Mouse (Mus musculus): ENCODE data around the gene Gosr2. TPM values are rescaled to one million over a fixed set of nuclear protein-coding genes. Genes with fewer than 3 reads are reported as not detected.

The Gosr2 gene
- total RNA-seq, 2 experiments from 2014 or later: 70.8 to 72.4 TPM

DNA sequence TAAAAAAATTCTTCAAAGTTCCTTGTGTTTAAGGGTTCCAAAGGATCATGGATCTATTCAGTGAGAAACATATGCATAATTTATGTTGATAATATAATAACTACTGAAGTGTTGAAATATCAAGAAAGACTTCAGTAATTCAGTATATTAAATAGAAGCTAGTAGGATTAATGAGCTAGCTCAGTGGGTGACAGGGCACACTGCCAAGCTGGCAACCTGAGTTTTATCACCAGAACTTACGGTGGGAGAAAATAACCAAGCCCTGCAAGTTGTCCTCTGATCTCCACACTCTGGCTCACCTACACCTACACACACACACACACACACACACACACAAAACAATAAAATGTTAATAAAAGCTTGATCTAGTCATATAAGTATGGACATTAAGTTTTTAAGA is 4.5 kb downstream of the Gosr2 start:
- intact Hi-C loops (cut with DNase I): no loop called here
- no peak for DNase-seq (ENCODE audit: low spot score in 2 of 2)

DNA sequence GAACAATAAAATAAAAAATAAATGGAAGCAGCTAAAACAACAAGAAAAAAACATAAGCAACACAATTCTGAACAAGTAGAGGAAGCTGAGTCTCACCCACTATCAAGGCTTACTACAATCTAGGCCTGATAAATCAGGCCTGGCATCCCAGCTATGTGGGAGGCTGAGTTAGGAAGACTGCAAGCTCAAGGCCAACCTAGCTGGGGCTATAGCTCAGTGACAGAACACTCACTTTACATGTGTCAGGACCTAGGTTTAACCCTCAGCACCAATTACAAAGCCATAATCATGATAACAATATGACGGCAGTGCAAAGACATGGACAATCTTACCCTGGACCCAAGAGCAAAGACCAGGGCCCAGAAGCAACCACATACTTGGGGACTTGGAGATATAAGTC is 6.7 kb downstream of the Gosr2 start:
- intact Hi-C loops (cut with DNase I): no loop called here

DNA sequence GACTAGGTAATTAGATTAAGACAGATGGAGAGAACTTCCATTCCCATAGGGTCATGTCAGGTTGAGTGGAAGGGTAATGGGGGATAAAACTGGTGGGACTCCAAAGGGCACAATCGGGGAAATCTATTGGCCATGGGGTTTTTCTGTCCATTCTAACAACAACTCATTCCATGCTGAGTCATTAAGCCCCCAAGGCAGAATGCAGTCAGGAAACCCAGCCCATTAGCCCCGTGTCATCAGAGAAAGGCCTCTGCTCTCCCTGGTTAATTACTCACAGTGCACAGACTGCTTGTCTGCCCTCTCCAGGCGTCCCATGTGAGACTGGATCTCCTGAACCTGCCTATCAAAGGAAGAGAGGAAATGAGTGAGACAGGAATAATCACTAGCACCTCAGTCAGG is 8.7 kb downstream of the Gosr2 start:
- intact Hi-C loops (cut with DNase I): no loop called here
- DNase-seq (ENCODE audit: low spot score in 2 of 2): no peak

More for the DNA sequence above, 6.7 kb downstream of the Gosr2 start:
- no peak for DNase-seq (ENCODE audit: low spot score in 2 of 2)

DNA sequence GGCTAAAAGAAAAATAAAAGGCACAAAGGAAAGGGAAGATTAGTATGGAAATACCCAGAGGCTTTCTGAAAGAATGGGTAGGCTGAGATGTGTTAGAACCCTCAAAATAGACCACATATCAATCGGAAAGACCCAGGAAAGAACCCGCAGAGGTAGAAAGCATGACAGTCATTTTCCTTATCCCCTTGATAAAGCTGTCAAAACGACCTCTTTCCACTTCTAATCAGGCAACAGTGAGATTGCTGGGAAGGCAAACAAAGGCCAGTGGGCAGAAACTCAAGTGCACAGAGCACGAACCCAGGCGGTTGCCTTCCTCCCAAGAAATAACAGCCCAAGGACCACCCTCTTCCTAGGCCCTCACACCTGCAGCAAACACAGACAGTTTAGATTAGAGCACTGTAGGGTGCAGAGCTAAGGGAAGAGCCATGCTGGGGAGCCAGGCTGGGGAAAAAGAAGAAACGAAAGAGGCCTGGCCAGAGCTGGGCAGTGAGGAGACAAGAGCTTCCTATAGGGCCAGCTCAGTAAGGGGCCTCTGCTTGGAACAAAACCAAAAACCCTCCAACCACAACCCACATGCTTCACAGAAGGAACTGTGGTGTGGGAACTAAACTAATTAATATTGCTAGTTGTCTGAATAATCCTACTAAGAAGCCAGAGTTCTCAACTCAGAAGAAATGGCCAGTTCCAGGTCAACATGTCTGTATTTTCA is 9.3 kb downstream of the Gosr2 start:
- no peak for DNase-seq (ENCODE audit: low spot score in 2 of 2)
- intact Hi-C loops (cut with DNase I): no loop called here

DNA sequence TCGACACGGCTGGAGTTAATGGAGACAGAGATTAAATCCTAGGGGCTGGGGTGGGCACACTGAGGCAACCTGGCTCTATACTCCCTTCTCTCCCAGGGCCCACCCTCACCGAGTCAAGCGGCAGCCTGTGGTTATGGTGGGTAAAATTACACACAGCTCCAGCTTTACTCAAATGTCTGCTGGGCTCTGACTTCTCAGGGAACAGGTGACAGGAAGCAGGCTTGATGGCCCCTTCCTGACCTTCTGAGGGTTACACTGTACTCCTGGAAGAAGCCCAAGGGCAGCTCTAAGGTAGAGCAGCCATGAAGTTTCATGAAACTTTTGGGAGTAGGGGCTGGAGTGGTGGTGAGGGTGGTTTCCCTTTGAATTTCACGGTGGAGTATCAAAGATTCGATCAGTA is 11.0 kb downstream of the Gosr2 start:
- intact Hi-C loops (cut with DNase I): no loop called here

DNA sequence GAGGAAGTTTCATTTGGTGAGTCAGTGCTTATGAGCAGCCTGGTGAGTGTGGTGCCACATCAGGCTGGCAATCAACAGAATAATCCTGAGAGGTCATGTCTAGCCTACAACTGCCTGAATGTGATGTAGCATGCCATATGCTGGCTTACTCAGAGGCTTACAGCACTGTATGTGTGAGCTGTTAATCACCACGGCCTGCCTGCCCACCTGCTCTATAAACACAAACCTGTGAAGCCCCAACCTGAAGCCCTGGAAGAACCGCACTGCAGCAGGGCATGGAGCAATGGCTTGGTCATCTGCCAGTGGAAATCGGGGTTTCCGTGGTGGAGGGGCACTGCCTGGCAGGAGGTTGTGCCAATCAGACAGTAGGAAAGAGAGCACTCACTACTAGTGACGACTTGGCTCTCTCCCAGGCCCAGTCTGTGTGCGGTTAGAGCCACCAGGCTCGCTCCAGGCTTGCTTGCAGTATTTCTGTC is 12.4 kb downstream of the Gosr2 start:
- intact Hi-C loops (cut with DNase I): no loop called here
- peak; percentile 59 to 78 for DNase-seq (ENCODE audit: low spot score in 2 of 2)

More for the DNA sequence above, 11.0 kb downstream of the Gosr2 start:
- DNase-seq (ENCODE audit: low spot score in 2 of 2): no peak

DNA sequence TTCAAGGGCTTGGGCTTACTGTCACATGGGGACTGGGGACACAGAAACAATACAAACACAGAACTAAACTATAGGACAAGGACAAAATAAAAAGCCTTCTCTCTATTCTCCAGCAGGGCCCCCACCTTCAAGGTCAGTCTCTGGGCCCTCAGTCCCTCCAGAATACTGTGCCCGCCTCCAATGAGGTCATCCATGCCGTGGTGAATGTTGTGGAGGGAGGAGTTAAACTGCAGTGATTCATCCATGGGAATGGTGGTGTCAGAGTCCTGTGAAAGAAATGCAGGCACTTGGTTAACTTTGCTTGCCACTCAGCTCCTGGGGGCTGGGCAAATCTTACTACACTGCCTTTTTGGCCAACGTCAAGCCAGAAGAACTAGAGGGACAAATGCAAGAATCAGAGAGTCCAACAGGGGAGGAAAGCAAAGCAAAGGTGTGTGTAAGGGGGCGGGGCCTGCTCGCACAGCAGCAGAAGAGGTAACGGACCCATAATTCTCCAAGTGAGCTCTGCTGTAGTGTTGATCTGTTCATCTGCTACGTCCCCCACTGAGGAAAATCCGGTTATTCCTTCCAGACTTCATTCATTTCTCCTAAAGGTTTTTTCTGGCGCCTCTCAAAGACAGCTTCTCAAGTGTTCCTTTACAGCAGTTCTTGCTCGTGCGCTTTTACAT is 13.9 kb downstream of the Gosr2 start:
- intact Hi-C loops (cut with DNase I): no loop called here
- DNase-seq (ENCODE audit: low spot score in 2 of 2): no peak

DNA sequence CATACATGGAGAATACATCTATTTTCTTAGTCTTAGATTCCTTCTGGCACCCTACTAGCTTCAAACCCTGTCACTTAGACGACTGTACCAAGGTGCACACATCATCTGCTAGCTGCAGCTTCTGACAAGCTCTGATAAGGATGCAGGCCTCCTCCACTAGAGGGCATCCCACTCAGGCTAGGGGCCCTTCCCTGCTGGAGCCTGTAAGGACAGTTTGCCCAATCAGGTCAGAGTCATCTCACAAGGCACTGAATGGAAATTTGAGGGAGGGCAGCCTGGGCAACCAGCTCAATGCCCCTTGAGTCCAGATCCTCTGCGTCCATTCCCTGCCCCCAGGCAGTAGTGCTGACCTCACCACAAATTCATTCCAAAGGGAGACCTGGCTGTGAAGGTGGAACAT is 20.7 kb downstream of the Gosr2 start:
- intact Hi-C loops (cut with DNase I): loop anchor here (5.0 to 10.0 kb wide), 2 partner anchors 255 to 322 kb away; no protein-coding TSS in a partner anchor
- peak in 1 of 2 experiments; percentile 68 for DNase-seq (ENCODE audit: low spot score in 2 of 2)

DNA sequence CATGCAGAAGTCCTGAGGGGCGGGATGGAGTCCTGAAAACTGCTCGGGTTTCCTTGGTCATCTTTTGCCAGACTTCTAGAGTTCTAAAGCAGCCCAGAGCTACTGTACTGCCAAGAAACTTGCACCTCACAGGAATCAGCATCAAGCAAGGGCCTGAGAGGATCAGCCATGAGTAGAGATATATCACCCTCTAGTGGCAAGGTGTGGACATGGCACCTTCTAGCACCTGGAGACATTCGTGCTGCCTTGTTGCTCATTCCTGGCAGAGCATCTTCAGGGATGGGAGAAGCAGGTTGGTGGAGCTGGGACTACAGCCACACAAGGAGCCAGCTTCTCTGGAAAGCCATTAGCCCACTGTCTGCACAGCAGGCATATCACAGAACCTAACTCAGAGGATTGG is 22.1 kb downstream of the Gosr2 start:
- intact Hi-C loops (cut with DNase I): loop anchor here (1.0 to 10.0 kb wide), 3 partner anchors 36 to 321 kb away; no protein-coding TSS in a partner anchor
- peak; percentile 85 to 94 for DNase-seq (ENCODE audit: low spot score in 2 of 2)

DNA sequence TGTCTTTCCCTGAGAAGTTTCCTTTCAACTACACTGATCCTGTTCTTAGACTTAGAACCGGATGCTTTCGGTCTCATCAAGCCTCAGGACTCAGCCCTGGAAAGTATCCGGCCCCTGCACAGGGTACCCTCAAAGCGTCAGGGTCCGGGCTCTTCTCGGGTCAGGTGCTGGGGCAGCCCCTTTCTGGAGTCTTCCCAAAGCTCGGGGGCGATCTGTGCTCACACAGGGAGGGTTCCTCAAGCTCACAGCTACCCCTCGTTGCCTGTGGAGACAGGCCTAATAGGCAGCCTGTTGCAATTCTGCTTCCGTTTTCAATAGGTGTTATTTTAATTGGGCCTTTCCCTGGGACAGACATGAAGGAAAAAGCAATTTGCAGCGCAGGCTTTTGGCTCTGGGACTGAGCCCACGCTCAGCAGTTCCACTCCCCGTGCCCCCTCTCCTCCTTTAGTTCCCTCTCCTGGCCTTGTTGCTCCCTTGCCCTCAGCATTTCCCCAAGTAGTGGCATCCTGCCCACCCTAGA is 30.7 kb downstream of the Gosr2 start:
- intact Hi-C loops (cut with DNase I): loop anchor here (1.0 kb wide), 2 partner anchors 14 to 18 kb away; partner anchors contain the start of gene Rprml
- peak in 1 of 2 experiments; percentile 20 for DNase-seq (ENCODE audit: low spot score in 2 of 2)

DNA sequence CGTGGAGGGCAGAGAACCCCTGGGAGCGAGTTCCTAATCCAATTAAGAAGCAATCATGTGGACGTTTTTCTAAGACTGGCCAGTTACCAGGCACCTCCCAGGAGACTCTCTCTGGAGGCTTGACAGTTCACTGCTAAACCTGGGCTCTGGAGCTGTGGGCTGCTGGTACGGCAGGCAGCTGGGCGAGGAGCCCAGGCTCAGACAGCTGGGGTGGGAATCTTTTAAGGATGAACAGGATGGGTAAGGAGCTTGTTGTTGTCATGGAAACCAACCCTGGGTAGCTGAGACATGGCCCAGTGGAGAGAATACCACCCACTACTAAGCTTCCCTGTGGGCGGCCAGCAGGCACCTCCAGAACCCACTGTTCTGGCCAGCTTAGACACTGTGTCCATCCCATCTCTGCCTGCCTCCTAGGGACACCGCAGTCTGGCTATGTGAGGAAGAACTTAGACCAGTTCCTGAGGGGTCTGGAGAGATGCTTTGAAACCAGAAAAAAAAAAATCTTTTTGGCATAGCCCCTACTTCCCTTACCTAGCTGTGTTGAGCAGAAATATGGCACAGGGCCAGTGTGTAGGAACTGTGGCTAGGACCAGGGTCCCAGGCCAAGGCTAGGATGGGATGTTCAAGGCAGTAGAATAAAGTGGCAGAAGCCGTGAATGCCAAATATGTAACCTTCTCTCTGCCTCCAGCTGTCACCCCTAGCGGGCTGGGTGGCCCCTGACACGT is 31.4 kb downstream of the Gosr2 start:
- DNase-seq (ENCODE audit: low spot score in 2 of 2): peak; percentile 86 to 99
- intact Hi-C loops (cut with DNase I): loop anchor here (1.0 kb wide), 2 partner anchors 13 to 17 kb away; partner anchors contain the start of gene Rprml

DNA sequence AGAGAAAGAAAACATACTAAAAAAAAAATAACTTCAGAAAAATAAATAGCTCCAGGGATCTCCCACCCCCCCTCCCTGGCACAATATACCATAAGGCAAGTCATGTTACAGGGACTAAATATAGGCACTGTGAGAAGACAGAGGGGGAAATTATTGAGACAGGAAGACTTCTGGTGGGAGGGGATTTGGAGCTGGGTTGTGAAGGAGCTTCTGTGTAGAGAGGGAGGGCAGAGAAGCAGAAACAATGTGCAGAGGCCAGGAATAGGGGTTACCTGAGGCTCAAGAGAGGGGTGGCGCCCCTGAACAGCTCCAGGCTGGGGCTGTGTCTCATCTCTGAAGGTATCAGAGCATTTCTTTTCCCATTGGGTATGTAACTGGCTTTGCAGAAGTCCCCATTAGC is 32.0 kb downstream of the Gosr2 start:
- peak in 1 of 2 experiments; percentile 77 for DNase-seq (ENCODE audit: low spot score in 2 of 2)
- intact Hi-C loops (cut with DNase I): loop anchor here (1.0 to 2.0 kb wide), 3 partner anchors 12 to 51 kb away; partner anchors contain the start of gene Rprml

DNA sequence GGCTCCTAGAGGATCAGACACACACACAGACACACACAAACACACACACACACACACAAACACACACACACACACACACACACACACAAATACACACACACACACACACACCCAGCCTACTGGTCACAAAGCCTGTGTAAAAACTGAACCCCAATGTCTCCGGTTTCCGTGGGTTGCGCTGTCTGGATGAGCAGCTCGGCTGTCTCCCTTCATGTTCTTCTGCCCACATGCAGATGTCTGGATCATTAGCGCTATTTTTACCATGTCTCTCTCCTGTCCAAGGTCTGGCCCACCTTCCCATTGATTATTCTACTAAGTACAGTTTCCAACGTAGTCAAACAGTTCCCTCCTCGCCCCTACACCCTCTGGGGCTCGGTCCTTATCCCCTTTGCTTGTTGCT is 34.6 kb downstream of the Gosr2 start:
- intact Hi-C loops (cut with DNase I): no loop called here
- DNase-seq (ENCODE audit: low spot score in 2 of 2): peak; percentile 41

DNA sequence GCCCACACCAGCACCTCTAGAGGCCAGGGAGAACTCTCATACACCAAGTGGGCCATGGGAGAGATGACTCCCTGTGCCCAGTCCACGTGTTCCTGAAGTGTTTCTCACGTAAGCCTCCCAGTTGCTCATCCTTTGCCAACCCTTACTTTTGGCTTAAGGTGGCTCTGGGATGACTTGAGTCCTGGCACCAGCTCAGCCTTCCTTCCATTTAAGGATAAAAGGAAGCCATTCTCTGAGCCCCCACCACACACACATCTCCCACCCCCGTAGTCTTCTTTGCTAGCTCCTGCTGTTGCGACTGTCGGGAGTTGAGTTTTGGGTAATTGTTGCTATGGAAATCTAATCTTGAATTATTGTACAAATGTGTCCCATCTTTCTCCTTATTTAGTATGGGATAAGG is 35.2 kb downstream of the Gosr2 start:
- peak; percentile 73 to 96 for DNase-seq (ENCODE audit: low spot score in 2 of 2)
- intact Hi-C loops (cut with DNase I): loop anchor here (1.0 kb wide), 1 partner anchor 13 kb away; the partner anchor contains the start of gene Rprml

DNA sequence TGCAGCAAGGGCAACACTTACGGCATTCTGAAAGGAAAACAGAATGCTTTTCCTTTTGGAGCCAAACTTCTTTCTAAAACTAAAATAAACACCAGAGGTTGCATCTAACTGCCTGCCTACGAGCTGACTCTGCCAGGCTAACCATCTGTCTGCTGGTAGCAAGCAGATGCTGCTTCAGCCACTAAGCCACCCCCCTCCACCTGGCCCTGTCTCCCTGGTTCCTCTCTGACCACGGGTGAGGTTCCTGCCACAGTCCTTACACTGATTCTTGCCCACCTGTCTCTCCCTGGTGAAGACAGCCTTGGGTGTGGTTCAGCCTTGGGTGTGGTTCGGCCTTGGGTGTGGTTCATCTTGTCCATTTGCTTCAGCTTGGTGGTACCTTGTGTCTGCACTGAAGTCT is 35.8 kb downstream of the Gosr2 start:
- intact Hi-C loops (cut with DNase I): loop anchor here (1.0 kb wide), 1 partner anchor 13 kb away; the partner anchor contains the start of gene Rprml
- peak; percentile 69 to 87 for DNase-seq (ENCODE audit: low spot score in 2 of 2)

DNA sequence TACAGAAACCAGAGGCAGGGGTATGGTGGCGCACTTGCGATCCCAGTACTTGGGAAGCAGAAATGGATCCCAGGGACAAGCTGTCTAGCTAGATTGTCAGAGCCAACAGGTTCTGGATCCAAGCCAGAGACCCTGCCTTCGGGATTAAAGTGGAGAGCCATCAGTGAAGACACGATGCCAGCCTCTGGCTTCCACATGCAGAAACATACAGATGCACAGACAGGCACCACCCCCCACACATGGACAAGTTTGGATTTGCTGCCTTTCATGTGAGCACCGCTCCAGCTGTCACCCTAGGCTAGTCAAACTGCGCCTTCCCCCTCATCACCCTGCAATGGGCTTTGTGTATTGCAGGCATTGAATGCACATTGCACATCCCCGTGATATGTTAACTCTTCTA is 39.5 kb downstream of the Gosr2 start:
- DNase-seq (ENCODE audit: low spot score in 2 of 2): peak; percentile 13 to 66
- intact Hi-C loops (cut with DNase I): no loop called here

DNA sequence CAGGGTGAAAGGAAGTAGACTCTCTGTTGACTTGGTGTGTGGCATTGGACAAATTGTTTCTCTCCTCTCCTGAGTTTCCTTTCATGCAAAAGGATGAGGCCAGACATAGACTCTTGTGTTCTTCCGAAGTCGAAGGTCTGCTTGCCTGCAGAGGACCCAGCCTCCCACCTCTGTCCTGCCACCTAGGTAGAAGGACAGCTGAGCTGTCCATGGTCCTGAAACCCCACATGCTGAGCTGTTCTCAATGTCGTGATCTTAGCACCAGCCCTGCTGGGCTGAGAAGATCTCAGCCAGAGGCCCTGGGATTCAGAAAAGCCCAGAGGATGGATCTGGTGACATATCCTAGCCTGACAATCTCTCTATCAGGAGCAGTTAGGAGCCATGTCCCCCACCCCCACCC is 41.2 kb downstream of the Gosr2 start:
- intact Hi-C loops (cut with DNase I): no loop called here
- no peak for DNase-seq (ENCODE audit: low spot score in 2 of 2)

DNA sequence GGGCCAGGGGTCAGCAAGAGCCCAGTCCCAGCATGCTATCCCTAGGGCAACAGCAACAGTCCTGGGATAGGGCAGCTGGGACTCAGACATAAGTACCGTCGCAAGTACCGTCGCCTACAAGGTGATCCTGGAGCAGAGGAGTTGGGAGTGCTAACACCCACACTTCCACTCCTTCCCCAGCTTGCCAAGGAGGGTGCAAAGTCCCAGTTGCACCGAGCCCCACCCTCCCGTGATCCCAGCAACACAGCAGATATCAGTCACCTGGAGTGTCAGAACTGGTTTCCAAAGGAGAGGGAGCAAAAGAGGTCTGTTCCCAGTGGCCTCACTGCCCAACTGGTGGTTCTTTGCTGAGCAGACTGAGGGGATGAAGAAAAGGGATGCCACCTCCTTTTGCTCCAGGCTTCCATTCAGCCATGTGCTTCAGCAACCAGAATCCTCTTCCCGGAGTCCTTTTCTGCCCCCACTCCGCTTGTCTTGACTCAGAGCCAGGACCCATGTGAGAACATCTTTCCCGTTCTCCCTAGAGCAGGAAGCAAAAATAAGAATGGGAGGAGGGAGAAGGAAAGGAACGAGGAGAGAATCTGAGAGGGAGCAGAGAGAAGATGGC is 44.2 kb downstream of the Gosr2 start:
- DNase-seq (ENCODE audit: low spot score in 2 of 2): peak; percentile 62 to 93
- intact Hi-C loops (cut with DNase I): loop anchor here (1.0 kb wide), 1 partner anchor 13 kb away; no protein-coding TSS in a partner anchor

DNA sequence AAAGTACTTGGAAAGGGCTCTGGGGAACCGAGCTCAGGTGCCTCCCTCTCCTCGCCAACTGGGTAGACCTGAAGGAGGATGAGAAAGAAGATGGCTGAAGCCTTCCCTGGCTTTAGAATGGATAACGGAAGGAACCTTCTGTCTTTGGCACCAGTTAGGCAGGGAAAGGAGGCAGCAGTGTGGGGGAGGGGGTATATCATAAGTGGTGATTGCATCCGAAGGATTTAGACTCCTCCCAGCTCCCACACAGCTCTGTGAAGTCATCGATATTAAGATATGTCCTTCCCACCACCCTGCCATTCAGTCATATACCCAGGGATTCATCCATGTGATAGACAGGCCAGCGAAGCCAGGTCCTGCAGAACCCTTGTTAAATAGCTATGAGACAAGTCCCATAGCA is 46.3 kb downstream of the Gosr2 start:
- peak; percentile 60 to 83 for DNase-seq (ENCODE audit: low spot score in 2 of 2)
- intact Hi-C loops (cut with DNase I): no loop called here
